Mouse (Mus musculus) left cerebral cortex, adult 2 months (tissue): ENCODE results near the gene Rp9. TPM values are rescaled to one million over a fixed set of nuclear protein-coding genes. Genes with fewer than 3 reads are reported as not detected.
A peak's percentile ranks its signal among the peaks of the same experiment; 100 is the strongest.

Experiments used
- DNase-seq, 2 experiments: peaks; one replicate each; pipeline ENCODE4 v3.0.0; 2021 to 2022; ENCODE audit warnings: low spot score in 2 of 2, mixed read lengths in 1 of 2; ENCODE audit errors: extremely low spot score in 1 of 2
- H3K27ac ChIP-seq: fragments of 200-600 bp; 2 replicates; pipeline ENCODE4 v1.8.1; 2022
- H3K4me3 ChIP-seq: fragments of 200-600 bp; 2 replicates; pipeline ENCODE4 v1.8.1; 2022
- CTCF ChIP-seq: fragments of 200-600 bp; IDR thresholded peaks from 2 replicates; pipeline ENCODE4 v1.8.1; 2022; ENCODE audit warnings: antibody characterized with exemption, mild to moderate bottlenecking, moderate library complexity
- intact Hi-C: fragments of 180-260 bp; cut with DNase I; formaldehyde crosslinking; loops from one replicate; pipeline ENCODE4 v1.15.1; 2025
- long read RNA-seq, 2 experiments: library from polyadenylated mRNA; stranded (forward); transcript quantifications; one replicate each; pipeline ENCODE4 v2.0.0; 2021; ENCODE audit warnings: borderline mapping rate in 2 of 2
- total RNA-seq, 2 experiments: library from RNA; stranded (reverse); gene quantifications; 2 replicates each; pipeline ENCODE4 v1.2.3; 2021

Gene Rp9
- total RNA-seq: 10 to 100 TPM; 39.5 to 44.5 TPM
- long read RNA-seq, experiment 1, transcript Rp9-201 (6 exons, 1,134 nt): major isoform, 20 of 25 reads
- long read RNA-seq, experiment 1, partial matches to known transcripts: 0 of 25 reads
- long read RNA-seq, experiment 1, other reads (novel, unspliced or antisense): 5 of 25 reads
- long read RNA-seq, experiment 2, transcript Rp9-201 (6 exons, 1,134 nt): major isoform, 15 of 17 reads
- long read RNA-seq, experiment 2, partial matches to known transcripts: 0 of 17 reads
- long read RNA-seq, experiment 2, other reads (novel, unspliced or antisense): 2 of 17 reads

DNA sequence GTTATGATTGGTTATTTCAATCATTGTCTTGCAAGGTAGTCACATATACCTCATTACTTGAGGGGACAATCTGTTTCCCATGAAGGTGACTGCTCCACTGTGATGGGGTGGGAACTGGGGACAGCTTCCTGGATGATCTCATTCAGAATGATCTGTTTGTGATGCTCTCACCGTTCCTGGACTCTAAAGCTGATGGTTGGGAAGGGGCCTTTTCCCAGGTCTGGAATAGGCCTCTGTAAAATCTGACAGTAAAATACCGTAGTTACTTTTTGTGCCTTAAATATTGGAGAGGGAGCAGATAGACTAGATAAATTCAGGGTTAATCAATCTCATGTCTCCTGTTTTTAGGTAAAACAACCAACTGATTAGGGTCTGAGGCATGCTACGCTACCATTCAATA lies at the start of gene Rp9:
TSS of gene Rp9 (minus strand) at position 101 of the 400 bp plus-strand sequence.
- no peak for DNase-seq
- H3K4me3 ChIP-seq: peak within 1 kb of the TSS; percentile 85
- intact Hi-C loops: loop anchor here (5.0 kb wide), 1 partner anchor 57 kb away; the partner anchor contains the start of gene 9530077C05Rik
- peak within 1 kb of the TSS; percentile 84 for H3K27ac ChIP-seq
- no peak for TF ChIP-seq CTCF

GRCm38 (mm10) chr9:22518394-22519041 lies 49.0 kb upstream of the Rp9 start:
- peak; percentile 91 for TF ChIP-seq CTCF
- peak; percentile 19 to 33 for DNase-seq
- intact Hi-C loops: no loop called here
- H3K27ac ChIP-seq: no peak overlapping the region
- no peak overlapping the region for H3K4me3 ChIP-seq

DNA sequence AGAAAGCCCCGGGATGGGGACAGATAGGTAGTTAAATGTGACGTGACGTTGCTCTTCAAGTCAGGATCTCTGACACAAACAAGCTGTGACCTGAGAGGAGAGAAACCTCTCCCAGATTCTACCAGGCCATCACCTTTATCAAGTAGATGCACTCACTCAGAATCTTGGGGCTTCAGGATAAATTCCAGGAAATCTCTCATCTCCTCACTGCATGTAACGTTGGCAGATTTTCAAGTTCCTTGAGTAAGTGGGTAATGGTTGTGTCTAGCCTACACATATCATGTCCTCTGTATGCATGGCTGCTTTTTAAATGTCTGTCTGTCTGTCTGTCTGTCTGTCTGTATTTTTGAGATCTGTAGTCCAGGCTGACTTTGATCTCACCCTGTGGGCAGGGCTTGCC lies 45.5 kb upstream of the Rp9 start:
- H3K27ac ChIP-seq: no peak overlapping the region
- no peak for DNase-seq
- no peak overlapping the region for H3K4me3 ChIP-seq
- TF ChIP-seq CTCF: no peak
- intact Hi-C loops: no loop called here

DNA sequence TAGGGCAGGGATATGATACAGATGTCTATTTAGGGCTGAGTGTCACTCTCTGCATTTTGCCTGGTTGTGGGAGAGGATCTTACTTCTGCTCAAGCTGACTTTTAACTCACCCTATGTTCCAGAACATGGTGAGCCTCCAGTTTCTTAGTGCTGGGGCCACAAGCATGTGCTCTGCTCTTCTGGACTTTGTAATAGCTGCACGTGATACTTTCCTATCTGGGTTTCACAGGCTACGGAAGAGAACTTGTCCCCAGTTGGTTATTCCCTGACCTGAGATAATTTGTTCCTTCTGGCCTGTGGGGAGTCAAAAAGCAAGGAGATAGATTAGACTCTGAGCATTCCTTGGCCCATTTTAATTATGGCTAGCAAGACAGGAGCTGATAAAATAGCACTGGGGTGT lies 36.0 kb upstream of the Rp9 start:
- TF ChIP-seq CTCF: no peak
- intact Hi-C loops: no loop called here
- H3K4me3 ChIP-seq: no peak overlapping the region
- DNase-seq: peak in 1 of 2 experiments; percentile 1
- no peak overlapping the region for H3K27ac ChIP-seq

- intact Hi-C loops: no loop called here
- H3K27ac ChIP-seq: no peak overlapping the region
- TF ChIP-seq CTCF: no peak
- DNase-seq: no peak
- no peak overlapping the region for H3K4me3 ChIP-seq
Observed at GRCm38 (mm10) chr9:22503581-22503980, 34.0 kb upstream of the Rp9 start.

GRCm38 (mm10) chr9:22502972-22503371 lies 33.4 kb upstream of the Rp9 start:
- Histone ChIP-seq H3K27ac (no peak overlapping the region), H3K4me3 (no peak overlapping the region)
- TF ChIP-seq CTCF: no peak
- intact Hi-C loops: no loop called here
- no peak for DNase-seq

GRCm38 (mm10) chr9:22497021-22497767 lies 27.7 kb upstream of the Rp9 start:
- Histone ChIP-seq H3K4me3 (no peak overlapping the region), H3K27ac (no peak overlapping the region)
- no peak for DNase-seq
- intact Hi-C loops: no loop called here
- no peak for TF ChIP-seq CTCF

DNA sequence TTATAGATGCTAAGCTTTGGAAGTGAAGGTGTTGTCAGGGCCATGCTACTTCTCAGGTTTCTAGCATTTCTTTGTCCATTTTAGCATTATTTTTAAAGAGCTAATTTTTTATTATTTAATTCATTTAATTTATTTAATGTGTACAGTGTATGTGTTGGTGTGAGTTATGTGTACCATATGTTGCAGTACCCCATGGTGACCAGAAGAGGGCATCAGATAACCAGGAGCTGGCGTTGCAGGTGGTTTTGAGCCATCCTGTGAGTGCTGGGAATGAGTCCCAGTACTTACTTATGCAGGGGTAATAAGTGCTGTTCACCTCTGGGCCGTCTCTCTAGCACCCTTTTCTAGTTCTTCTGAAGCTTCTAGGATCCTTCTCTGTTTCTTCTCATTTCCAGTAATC lies 25.6 kb upstream of the Rp9 start:
- peak; percentile 34 for TF ChIP-seq CTCF

GRCm38 (mm10) chr9:22494203-22494807 lies 24.8 kb upstream of the Rp9 start:
- Histone ChIP-seq H3K27ac (no peak overlapping the region), H3K4me3 (no peak overlapping the region)
- TF ChIP-seq CTCF: no peak; the same call in none of the 2 replicates
- intact Hi-C loops: no loop called here
- no peak for DNase-seq

More for the DNA sequence above, 25.6 kb upstream of the Rp9 start:
- DNase-seq: no peak
- H3K4me3 ChIP-seq: no peak overlapping the region
- H3K27ac ChIP-seq: no peak overlapping the region
- intact Hi-C loops: no loop called here

DNA sequence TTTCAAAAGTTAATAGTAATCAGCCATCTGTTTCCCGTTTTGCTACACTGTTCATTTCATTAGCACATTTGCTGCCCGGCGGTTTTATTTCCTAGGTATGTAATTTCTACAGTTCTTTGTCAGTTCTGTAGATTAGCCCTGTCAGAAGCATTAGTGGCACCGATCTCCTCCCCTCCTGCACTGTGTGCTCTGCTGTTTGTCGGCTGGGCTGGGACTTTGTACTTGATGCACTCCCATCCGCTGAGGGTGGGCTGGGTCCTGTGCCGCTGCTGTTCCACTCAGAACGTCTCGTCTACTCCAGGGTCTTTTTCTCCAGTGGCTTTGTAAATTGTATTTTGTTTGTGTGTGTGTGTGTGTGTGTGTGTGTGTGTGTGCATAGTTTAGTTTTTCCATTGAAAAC lies 19.4 kb upstream of the Rp9 start:
- Histone ChIP-seq H3K4me3 (no peak overlapping the region), H3K27ac (no peak overlapping the region)
- intact Hi-C loops: no loop called here
- DNase-seq: no peak
- no peak for TF ChIP-seq CTCF

DNA sequence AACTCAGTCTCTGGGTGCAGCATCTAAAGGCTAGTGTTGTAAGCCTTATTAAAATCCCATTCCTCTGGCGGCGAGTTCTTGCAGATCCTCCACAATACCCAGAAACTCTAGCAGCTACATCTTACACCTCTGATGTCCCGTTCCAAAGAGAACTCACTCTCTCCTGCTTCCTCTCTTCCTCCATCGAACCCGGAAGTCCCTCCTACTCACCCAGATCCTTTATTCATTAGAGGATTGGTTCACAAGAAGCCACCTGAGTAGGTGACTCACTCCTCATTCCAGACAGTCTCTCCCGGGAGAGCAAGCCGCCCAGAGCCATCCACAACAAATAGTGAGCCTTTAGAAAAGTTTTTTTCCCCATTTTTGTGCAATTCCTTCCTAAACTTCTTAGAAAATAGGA lies 16.7 kb upstream of the Rp9 start:
- no peak overlapping the region for H3K4me3 ChIP-seq
- TF ChIP-seq CTCF: no peak
- intact Hi-C loops: no loop called here
- no peak for DNase-seq
- no peak overlapping the region for H3K27ac ChIP-seq
